Mouse (Mus musculus): Measurements from ENCODE around the gene Rbfox2.
"Not testable (repeated sequence)": the region's sequence is repeated elsewhere in the genome, so short reads cannot be mapped to it uniquely, and the experiment has no call there.

Rbfox2 gene

GRCm38 (mm10) chr15:77068439-77068861 is 238.4 kb downstream of the Rbfox2 start:
- no peak for DNase-seq (ENCODE audit: low spot score in 2 of 2)

- DNase-seq (ENCODE audit: low spot score in 2 of 2) = no peak
Measured at GRCm38 (mm10) chr15:77066233-77066632, 240.6 kb downstream of the Rbfox2 start.

DNA sequence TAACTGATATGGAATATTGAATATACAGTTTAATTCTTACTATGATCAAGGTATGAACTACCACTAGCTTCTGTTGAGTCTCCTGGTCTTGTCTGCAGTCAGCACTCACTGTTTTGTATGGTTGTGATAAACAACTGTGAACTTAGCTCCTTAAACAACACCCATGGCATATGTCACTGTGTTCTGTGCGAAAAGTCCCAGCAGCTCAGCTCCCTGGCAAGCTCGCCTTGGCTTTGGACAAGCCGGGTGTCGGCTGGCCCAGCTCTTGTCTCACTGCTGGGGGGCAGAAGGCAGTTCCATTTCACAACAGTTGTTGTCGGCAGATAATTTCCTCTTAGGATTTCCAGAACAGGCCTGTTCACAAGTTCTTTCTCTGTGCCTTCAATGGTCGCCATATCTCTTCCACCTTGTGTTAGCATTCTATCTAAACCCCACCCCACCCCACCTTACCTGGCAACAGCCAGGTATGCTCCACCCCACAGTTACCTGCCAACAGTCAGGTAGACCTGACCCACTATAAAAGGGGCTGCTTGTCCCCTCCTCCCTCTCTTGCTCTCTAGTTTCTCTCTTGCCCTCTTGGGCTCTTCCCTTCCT is 241.4 kb downstream of the Rbfox2 start:
- no peak for DNase-seq (ENCODE audit: low spot score in 2 of 2)

GRCm38 (mm10) chr15:77062746-77063145 is 244.1 kb downstream of the Rbfox2 start:
- DNase-seq (ENCODE audit: low spot score in 2 of 2) = no peak

DNA sequence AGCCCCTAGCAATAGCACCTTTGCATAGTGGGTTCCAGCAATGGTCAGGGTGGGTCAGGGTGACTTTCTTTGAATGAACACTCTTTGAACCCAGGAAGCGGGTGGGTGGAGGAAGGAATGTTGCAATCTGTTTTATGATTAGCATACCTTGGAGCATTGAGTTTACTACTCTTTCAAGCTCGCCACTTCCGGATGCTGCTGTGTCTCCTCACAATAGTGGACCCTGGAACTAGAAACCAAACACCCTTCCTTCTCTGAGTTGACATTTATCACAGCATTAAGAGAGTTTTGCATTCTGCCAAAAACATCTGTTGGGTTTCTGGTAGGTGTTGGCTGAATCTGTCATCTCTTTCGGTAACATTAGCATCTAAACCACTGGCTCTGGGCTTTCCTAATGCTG is 247.4 kb downstream of the Rbfox2 start:
- not testable (repeated sequence) for DNase-seq (ENCODE audit: low spot score in 2 of 2)

DNA sequence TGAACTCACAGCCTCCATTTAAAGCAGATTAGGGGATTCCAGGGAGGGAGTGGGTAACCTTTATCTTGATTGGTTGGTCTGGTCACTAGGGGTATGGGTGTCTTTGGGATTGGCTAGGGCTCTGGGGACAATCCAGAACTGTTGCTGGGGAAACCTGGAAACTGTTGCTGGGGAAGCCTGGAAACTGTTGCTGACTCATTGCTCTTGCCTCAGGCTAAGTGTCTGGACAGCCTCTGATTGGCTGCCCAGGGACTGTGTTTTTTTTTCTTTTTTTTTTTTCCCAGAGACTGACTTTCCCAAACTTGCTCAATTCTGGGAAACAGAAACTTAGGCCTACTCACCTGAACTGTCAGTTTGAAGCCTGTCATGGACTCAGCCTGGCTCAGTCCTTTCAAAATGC is 248.2 kb downstream of the Rbfox2 start:
- no peak for DNase-seq (ENCODE audit: low spot score in 2 of 2)

DNA sequence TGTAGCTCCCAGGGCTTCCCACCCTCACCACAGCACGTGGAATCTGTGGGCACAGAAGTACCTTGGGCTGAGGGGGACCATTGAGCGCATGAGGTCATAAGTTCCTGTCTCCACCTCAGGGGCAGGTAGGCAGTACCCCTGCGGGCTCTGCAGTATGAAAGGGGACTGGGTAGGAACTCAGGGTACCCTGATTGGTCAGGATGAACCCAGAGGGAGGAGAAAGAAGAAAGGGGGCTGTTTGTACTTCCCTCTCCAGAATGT is 250.1 kb downstream of the Rbfox2 start:
- DNase-seq (ENCODE audit: low spot score in 2 of 2) = no peak

GRCm38 (mm10) chr15:77056001-77056790 is 250.6 kb downstream of the Rbfox2 start:
- DNase-seq (ENCODE audit: low spot score in 2 of 2) = no peak

- DNase-seq (ENCODE audit: low spot score in 2 of 2) = no peak
Measured at GRCm38 (mm10) chr15:77054611-77055175, 252.1 kb downstream of the Rbfox2 start.

DNA sequence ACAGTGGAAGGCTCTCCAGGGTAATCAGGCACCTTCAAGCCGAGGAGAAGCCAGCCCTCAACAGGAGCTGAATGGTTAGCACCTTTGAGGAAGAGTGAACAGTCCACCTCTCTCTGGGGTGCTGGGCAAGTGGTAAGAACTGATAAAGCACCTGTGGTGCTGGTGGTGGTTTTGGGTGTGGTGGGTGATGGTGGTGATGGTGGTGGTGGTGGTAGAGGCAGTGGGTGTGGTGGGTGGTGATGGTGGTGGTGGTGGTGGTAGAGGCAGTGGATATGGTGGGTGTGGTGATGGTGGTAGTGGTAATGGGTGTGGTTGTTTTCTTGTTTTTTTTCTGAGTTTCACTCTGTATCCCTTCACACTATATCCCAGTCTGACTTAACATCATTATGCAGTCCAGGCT is 253.8 kb downstream of the Rbfox2 start:
- DNase-seq (ENCODE audit: low spot score in 2 of 2) = no peak

DNA sequence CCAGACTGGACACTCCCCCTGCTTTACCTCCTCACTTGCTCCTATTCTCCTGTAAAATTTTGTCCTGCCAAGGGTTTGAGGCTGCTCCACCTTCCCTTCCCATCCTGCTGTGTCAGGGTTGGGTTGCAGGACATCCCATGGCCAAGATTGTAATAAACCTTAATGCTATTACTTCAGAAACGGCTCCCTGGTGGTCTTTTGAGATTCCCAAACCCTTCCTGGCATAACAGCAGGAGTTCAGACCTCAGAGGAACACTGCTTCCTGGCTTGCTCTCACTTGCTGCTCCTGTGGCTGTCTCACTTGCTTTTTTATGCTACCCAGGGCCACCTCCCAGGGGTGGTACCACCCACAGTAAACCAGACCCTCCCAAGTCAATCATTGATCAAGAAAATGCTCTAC is 254.6 kb downstream of the Rbfox2 start:
- DNase-seq (ENCODE audit: low spot score in 2 of 2) = no peak

GRCm38 (mm10) chr15:77050570-77050969 is 256.2 kb downstream of the Rbfox2 start, which contains the start of gene Mb:
Mb (minus strand) TSS chr15:77050670.
- no peak for DNase-seq (ENCODE audit: low spot score in 2 of 2)

- no peak for DNase-seq (ENCODE audit: low spot score in 2 of 2)
Measured at GRCm38 (mm10) chr15:77045609-77046008, 261.2 kb downstream of the Rbfox2 start.

DNA sequence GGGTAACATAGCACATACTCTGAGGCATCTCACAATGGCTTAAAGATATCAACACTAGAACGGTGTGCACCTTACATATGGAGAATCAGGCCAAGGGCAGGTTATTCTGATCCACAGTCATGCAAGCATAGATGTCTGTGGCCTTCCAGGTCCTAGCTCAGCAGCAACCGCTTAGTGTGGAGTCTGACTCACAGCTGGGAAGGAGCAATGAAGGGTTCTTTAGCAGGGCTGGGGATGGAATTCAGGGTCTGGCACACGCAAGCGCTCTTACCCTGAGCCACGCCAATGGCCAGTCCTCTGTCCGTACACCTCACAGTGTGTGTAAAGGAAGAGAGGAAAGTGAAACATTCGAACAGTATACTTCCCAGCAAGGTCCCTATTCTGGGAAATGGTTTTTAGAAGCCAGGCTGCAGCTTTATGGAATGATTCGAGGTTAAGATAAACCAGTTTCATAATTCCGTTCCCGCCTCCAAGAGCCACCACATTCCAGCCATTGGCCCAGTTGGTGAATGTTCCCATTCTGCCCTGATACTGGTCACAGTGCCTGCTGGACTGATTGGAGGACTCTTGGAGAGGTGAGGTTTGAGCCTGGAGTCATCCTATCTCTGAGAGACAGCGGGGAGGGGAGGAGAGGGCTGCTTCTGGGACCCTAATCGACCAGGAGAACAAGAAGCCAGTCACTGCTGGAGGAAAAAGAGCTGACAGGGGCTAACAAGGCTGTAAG is 262.0 kb downstream of the Rbfox2 start, which contains the start of gene Apol6:
TSS of gene Apol6 (plus strand) at position 133 of the 724 bp plus-strand sequence.
- no peak for DNase-seq (ENCODE audit: low spot score in 2 of 2)

- no peak for DNase-seq (ENCODE audit: low spot score in 2 of 2)
Measured at GRCm38 (mm10) chr15:77040784-77041183, 266.0 kb downstream of the Rbfox2 start.

DNA sequence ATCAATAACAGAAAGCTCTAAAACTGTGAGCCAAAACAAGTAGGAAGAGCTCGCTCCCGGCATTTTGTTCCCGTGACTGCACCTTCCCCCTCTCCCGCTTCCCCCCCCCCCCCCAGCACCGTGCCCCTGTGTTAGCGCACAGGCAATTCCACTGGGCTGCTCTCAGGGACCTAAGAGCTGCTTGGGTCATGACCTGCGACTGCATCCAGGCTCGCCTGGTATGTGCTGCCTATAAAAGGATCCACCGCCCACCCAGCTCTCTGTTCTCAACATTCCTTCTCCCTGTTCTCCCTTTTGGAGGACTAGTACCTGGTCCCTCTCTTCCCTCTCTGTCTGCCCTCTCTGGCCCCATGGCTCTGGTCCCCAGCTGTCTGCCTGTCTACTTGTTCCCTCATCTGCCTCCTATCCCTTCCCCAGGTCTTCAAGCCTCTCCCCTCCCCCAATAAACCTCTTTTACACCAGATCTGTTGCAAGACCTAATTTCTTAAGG is 267.5 kb downstream of the Rbfox2 start:
- no peak for DNase-seq (ENCODE audit: low spot score in 2 of 2)

DNA sequence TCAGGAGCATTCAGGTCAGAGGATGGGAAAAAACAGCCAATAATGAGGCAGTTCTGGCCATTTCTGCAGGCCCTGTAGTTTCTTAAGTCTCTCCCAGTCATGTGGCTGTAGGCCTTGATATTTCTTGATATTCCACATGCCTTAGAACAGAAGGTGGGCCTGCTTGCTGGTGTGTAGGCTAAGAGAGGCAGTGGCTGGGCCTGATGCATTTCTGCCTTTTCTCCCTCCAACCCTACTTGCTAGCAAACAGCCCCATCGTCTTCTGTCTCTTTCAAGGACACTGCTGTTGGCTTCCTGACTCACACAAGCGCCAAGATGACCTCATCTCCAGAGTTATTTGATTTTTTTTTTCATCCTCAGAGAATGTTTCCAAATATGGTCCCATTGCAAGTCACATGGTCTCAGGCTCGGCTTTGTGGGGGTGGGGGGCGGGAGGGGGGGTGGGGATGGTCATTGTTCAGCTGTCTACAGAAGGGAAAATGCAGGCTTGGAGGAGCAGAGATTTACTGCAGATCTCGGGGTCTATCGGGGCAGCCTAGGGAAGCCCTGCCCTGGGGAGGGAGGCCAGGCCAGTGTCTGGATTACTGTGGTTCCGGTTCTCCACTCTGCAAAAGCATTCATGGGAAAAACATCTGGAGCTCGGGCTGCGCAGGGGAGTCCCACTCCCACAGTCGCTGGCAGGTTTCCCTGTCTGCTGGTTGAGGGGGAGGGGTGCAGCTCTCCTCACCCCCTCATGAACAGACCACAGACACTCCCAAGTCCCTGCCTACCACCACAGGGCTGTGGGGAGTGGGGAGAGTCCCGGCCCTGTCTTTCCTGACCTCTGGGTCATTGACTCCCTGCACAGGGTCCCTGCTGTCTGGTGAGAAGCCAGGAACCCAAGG is 269.3 kb downstream of the Rbfox2 start:
- DNase-seq (ENCODE audit: low spot score in 2 of 2) = peak; percentile 78 to 83

DNA sequence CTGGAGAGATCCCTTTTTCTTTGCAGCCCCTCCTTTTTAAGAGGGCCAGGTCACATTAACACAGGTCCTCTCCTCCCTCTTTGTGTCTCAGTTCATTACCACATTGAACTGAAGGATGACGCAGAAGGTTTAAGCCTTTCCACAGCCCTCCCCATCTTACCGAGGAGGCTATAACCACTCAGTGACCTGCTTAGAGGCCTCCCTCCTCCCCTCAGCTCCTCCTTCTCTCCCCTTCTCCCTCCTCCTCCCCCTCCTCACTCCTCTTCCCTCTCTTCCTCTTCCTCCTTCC is 269.9 kb downstream of the Rbfox2 start:
- DNase-seq (ENCODE audit: low spot score in 2 of 2) = no peak

DNA sequence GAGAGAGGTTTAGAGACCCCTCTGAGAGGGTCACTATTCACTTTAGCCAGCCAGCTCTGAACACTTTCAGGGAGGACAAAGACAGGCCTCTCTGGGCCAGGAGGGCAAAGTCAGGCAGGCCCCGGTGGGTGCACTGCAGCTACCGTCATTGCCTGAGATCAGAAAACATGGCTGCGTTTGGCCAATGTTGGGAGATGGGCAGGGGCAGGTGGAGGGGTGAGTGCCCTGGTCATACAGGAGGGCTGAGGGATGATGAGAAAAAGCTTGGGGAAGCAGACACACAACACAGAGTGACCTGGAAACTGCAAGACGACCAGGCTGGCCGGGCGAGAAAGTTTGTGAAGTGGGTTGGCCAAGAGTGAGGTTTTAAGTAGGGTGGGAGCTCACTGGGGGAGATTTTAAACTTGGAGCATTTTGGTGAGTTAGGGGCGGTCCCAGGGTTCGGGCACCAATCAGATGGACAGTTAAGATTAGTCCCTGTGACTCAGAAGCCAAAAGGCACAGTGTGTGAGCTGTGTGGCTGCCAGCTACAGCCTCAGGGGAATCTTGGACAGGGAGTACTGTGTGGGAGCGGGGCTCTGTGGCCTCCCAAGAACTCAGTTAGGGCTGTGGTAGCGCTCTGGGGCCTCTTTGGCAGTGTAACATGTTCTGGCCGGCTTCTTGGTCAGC is 270.4 kb downstream of the Rbfox2 start:
- peak; percentile 78 to 81 for DNase-seq (ENCODE audit: low spot score in 2 of 2)

- no peak for DNase-seq (ENCODE audit: low spot score in 2 of 2)
Measured at GRCm38 (mm10) chr15:77035643-77036042, 271.2 kb downstream of the Rbfox2 start.

DNA sequence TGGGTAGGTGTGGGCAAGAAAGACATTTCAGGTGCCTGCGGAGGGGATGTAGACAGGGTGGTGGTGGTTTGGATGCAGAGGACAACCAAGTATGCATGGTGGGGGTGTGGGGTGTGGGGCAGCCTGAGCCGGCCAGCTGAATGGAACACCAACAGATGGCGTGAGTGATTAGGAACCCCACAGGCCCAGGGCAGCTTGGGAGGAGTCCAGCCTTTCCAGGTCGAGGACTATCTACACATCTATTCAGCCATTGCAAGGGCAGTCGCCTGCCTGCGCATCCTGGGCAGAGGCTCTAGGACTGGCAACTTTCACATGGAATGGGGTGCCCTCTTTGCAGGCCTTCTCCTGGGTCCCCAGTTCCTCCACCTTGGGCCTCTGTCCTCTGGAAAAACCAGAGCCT is 272.3 kb downstream of the Rbfox2 start:
- no peak for DNase-seq (ENCODE audit: low spot score in 2 of 2)
